Mouse (Mus musculus) forebrain, embryonic 16.5 days (tissue): ENCODE results near the gene Foxc1. TPM values are rescaled to one million over a fixed set of nuclear protein-coding genes. Genes with fewer than 3 reads are reported as not detected.

ENCODE experiments used
- ATAC-seq: fragments of 200-750 bp; cut with Nextera tagmentation; 2 replicates; pipeline ENCODE4 v1.8.0; 2017; ENCODE audit warnings: mild to moderate bottlenecking, moderate library complexity
- H3K27ac ChIP-seq: fragments of 300-500 bp; sonication (generic); 2 replicates; pipeline ENCODE4 v1.5.1; 2014; ENCODE audit warnings: low read length, control low read depth
- H3K27me3 ChIP-seq: fragments of 300-500 bp; sonication (generic); replicated peaks from 2 replicates; pipeline ENCODE4 v1.6.1; 2014; ENCODE audit warnings: low read length; ENCODE audit not compliant: control insufficient read depth, insufficient read depth
- H3K36me3 ChIP-seq: fragments of 300-500 bp; sonication (generic); 2 replicates; pipeline ENCODE4 v1.6.1; 2014; ENCODE audit not compliant: control insufficient read depth, insufficient read depth
- H3K4me1 ChIP-seq: fragments of 300-500 bp; sonication (generic); replicated peaks from 2 replicates; pipeline ENCODE4 v1.6.1; 2014; ENCODE audit warnings: low read length; ENCODE audit not compliant: control insufficient read depth, insufficient read depth
- H3K4me2 ChIP-seq: fragments of 300-500 bp; sonication (generic); 2 replicates; pipeline ENCODE4 v1.6.1; 2014; ENCODE audit warnings: mild to moderate bottlenecking, low read length, control low read depth
- H3K4me3 ChIP-seq: fragments of 300-500 bp; sonication (generic); replicated peaks from 2 replicates; pipeline ENCODE4 v1.5.1; 2014; ENCODE audit warnings: mild to moderate bottlenecking, low read length, control low read depth
- H3K9ac ChIP-seq: fragments of 300-500 bp; sonication (generic); replicated peaks from 2 replicates; pipeline ENCODE4 v1.6.1; 2014; ENCODE audit warnings: low read depth, low read length, control low read depth
- H3K9me3 ChIP-seq: fragments of 300-500 bp; sonication (generic); 2 replicates; pipeline ENCODE4 v1.6.1; 2016; ENCODE audit warnings: low read length; ENCODE audit not compliant: control insufficient read depth
- WGBS: fragments of 180-500 bp; shearing (Covaris S2); extraction: QIAGEN DNeasy Blood & Tissue Kit; methylation state at CpG from one replicate; pipeline ENCODE4 v1.1.7; 2014; 5-methylcytosine and 5-hydroxymethylcytosine counted together
- polyA plus RNA-seq: library from polyadenylated mRNA; unstranded; fragments of >200 nt; fragmentation: Nextera tagmentation; extraction: Ambion mirVana; gene quantifications from 2 replicates; pipeline ENCODE4 v1.2.1, GENCODE M21; 2015

The Foxc1 gene
- polyA plus RNA-seq, 1 experiment from 2014 or later, result 0.57 TPM

GRCm38 (mm10) chr13:31803166-31804093 lies 3.0 kb upstream of the Foxc1 start:
- 1% methylated on average over 31 of the region's 31 CpGs for WGBS
- H3K4me2 ChIP-seq, result no peak overlapping the region

GRCm38 (mm10) chr13:31804571-31804970 lies 1.9 kb upstream of the Foxc1 start:
- Histone ChIP-seq H3K9me3 (no peaks in the 10 kb centered on the region), H3K27ac (no peak overlapping the region), H3K4me1 (peaks cover 38% of the 10 kb centered on the region), H3K27me3 (peaks cover 61% of the 10 kb centered on the region), H3K36me3 (no peaks in the 10 kb centered on the region), H3K9ac (no peak overlapping the region), H3K4me2 (no peak overlapping the region), H3K4me3 (no peak overlapping the region)
- 6% methylated on average over 7 of the region's 7 CpGs for WGBS
- no peak for ATAC-seq

More at GRCm38 (mm10) chr13:31803166-31804093, 3.0 kb upstream of the Foxc1 start:
- Histone ChIP-seq H3K27me3 (peaks cover 70% of the 10 kb centered on the region), H3K9me3 (no peaks in the 10 kb centered on the region), H3K9ac (no peak overlapping the region), H3K4me3 (no peak overlapping the region), H3K27ac (no peak overlapping the region), H3K4me1 (peaks cover 38% of the 10 kb centered on the region), H3K36me3 (no peaks in the 10 kb centered on the region)
- ATAC-seq, result no peak

GRCm38 (mm10) chr13:31805831-31806427 lies 504 bp upstream of the Foxc1 start:
- Histone ChIP-seq H3K36me3 (no peaks in the 10 kb centered on the region), H3K9ac (peak overlapping the region; percentile 42), H3K4me3 (peak overlapping the region; percentile 46), H3K27ac (no peak overlapping the region), H3K4me2 (peak overlapping the region; percentile 75), H3K9me3 (no peaks in the 10 kb centered on the region), H3K27me3 (peaks cover 49% of the 10 kb centered on the region), H3K4me1 (peaks cover 34% of the 10 kb centered on the region)
- no peak for ATAC-seq
- WGBS, result under 1% methylated on average over 34 of the region's 34 CpGs

GRCm38 (mm10) chr13:31806890-31807735 lies 680 bp downstream of the Foxc1 start:
- H3K27me3 ChIP-seq, result peaks cover 43% of the 10 kb centered on the region

GRCm38 (mm10) chr13:31807736-31808115 lies 1.3 kb downstream of the Foxc1 start:
- ATAC-seq, result no peak
- H3K9me3 ChIP-seq, result no peaks in the 10 kb centered on the region
- 0 out of 2 replicates have a peak overlapping the region, but pooled peaks have one; percentile 14 for H3K27ac ChIP-seq
- H3K4me2 ChIP-seq, result peak overlapping the region; percentile 75
- H3K4me3 ChIP-seq, result peak overlapping the region; percentile 46
- WGBS, result 0% methylated on average over 28 of the region's 47 CpGs
- H3K9ac ChIP-seq, result peak overlapping the region; percentile 39
- H3K27me3 ChIP-seq, result peaks cover 44% of the 10 kb centered on the region
- peaks cover 33% of the 10 kb centered on the region for H3K4me1 ChIP-seq
- H3K36me3 ChIP-seq, result no peaks in the 10 kb centered on the region

More at GRCm38 (mm10) chr13:31806890-31807735, 680 bp downstream of the Foxc1 start:
- peak overlapping the region; percentile 44 for H3K9ac ChIP-seq
- no peaks in the 10 kb centered on the region for H3K9me3 ChIP-seq
- peak overlapping the region; percentile 28; the same call in 1 of the 2 replicates for H3K27ac ChIP-seq
- peak; percentile 39 for ATAC-seq
- under 1% methylated on average over 101 of the region's 101 CpGs for WGBS
- peak overlapping the region; percentile 46 for H3K4me3 ChIP-seq
- H3K36me3 ChIP-seq, result no peaks in the 10 kb centered on the region
- peaks cover 33% of the 10 kb centered on the region for H3K4me1 ChIP-seq
- H3K4me2 ChIP-seq, result peak overlapping the region; percentile 75

- under 1% methylated on average over 49 of the region's 73 CpGs for WGBS
- H3K4me1 ChIP-seq, result peaks cover 33% of the 10 kb centered on the region
- no peaks in the 10 kb centered on the region for H3K36me3 ChIP-seq
- H3K27ac ChIP-seq, result no peak overlapping the region
- peak overlapping the region; percentile 46 for H3K4me3 ChIP-seq
- peaks cover 46% of the 10 kb centered on the region for H3K27me3 ChIP-seq
- H3K9me3 ChIP-seq, result no peaks in the 10 kb centered on the region
- H3K9ac ChIP-seq, result peak overlapping the region; percentile 39
- no peak for ATAC-seq
- peak overlapping the region; percentile 9; the same call in 1 of the 2 replicates for H3K4me2 ChIP-seq
Measured at GRCm38 (mm10) chr13:31808116-31808803, 1.8 kb downstream of the Foxc1 start.

- Histone ChIP-seq H3K27me3 (peaks cover 49% of the 10 kb centered on the region), H3K27ac (no peak overlapping the region), H3K4me3 (peak overlapping the region; percentile 46), H3K4me2 (no peak overlapping the region; the same call in 1 of the 2 replicates), H3K9ac (no peak overlapping the region), H3K4me1 (peaks cover 33% of the 10 kb centered on the region), H3K9me3 (no peaks in the 10 kb centered on the region), H3K36me3 (no peaks in the 10 kb centered on the region)
- 3% methylated on average over 16 of the region's 16 CpGs for WGBS
- no peak for ATAC-seq
Measured at GRCm38 (mm10) chr13:31808804-31809420, 2.5 kb downstream of the Foxc1 start.

GRCm38 (mm10) chr13:31809701-31810100 lies 3.3 kb downstream of the Foxc1 start:
- 9% methylated on average over 6 of the region's 6 CpGs for WGBS
- Histone ChIP-seq H3K9ac (no peak overlapping the region), H3K4me1 (peaks cover 33% of the 10 kb centered on the region), H3K27ac (no peak overlapping the region), H3K27me3 (peaks cover 52% of the 10 kb centered on the region), H3K4me2 (no peak overlapping the region), H3K9me3 (no peaks in the 10 kb centered on the region), H3K4me3 (no peak overlapping the region), H3K36me3 (no peaks in the 10 kb centered on the region)
- ATAC-seq, result no peak
